Mouse (Mus musculus) liver, adult 2 months (tissue): Measurements from ENCODE around the gene Adap1. TPM values are rescaled to one million over a fixed set of nuclear protein-coding genes. Genes with fewer than 3 reads are reported as not detected.

Experiments
- DNase-seq: peaks from one replicate; pipeline ENCODE4 v3.0.0-alpha.2; 2011; ENCODE audit warnings: low read depth, low spot score; ENCODE audit errors: extremely low read depth
- H3K27ac ChIP-seq: fragments of 200-500 bp; replicated peaks from 2 replicates; pipeline ENCODE4 v1.5.1; 2012; ENCODE audit warnings: low read depth, mild to moderate bottlenecking, control low read depth, inconsistent platforms, low read length; ENCODE audit not compliant: insufficient read depth
- H3K27me3 ChIP-seq: fragments of 200-500 bp; 2 replicates; pipeline ENCODE4 v1.6.1; 2012; ENCODE audit warnings: mild to moderate bottlenecking, moderate library complexity, low read length, inconsistent platforms; ENCODE audit not compliant: control insufficient read depth, insufficient read depth
- H3K36me3 ChIP-seq: fragments of 200-500 bp; 2 replicates; pipeline ENCODE4 v1.6.1; 2012; ENCODE audit warnings: low read length, inconsistent platforms; ENCODE audit not compliant: control insufficient read depth, insufficient read depth
- H3K4me1 ChIP-seq: fragments of 200-500 bp; 2 replicates; pipeline ENCODE4 v1.6.1; 2011; ENCODE audit warnings: low read length; ENCODE audit not compliant: control insufficient read depth, insufficient read depth
- H3K4me3 ChIP-seq: fragments of 200-500 bp; 2 replicates; pipeline ENCODE4 v1.5.1; 2011; ENCODE audit warnings: low read depth, mild to moderate bottlenecking, control low read depth, low read length, moderate library complexity; ENCODE audit not compliant: insufficient read depth
- H3K79me2 ChIP-seq: fragments of 200-500 bp; 2 replicates; pipeline ENCODE4 v1.6.1; 2012; ENCODE audit warnings: inconsistent platforms, mild to moderate bottlenecking, low read length, moderate library complexity; ENCODE audit not compliant: control insufficient read depth, insufficient read depth
- H3K9ac ChIP-seq: fragments of 200-500 bp; 2 replicates; pipeline ENCODE4 v1.6.1; 2012; ENCODE audit warnings: low read depth, mild to moderate bottlenecking, control low read depth, inconsistent platforms, low read length
- CTCF ChIP-seq: fragments of 200-500 bp; IDR thresholded peaks from 2 replicates; pipeline ENCODE4 v1.5.1; 2011; ENCODE audit warnings: low read depth, low read length, control low read depth
- POLR2A ChIP-seq: fragments of 200-500 bp; IDR thresholded peaks from 2 replicates; pipeline ENCODE4 v1.6.1; 2011; ENCODE audit warnings: low read length, control low read depth; ENCODE audit not compliant: insufficient read depth; ENCODE audit errors: extremely low read depth
- WGBS: fragments of 180-500 bp; shearing (Covaris S2); methylation state at CpG from one replicate; pipeline ENCODE4 v1.1.7; 2018; 5-methylcytosine and 5-hydroxymethylcytosine counted together
- polyA plus RNA-seq: library from polyadenylated mRNA; depleted of rRNA; stranded (reverse); fragments of >200 nt; gene quantifications from 2 replicates; pipeline ENCODE4 v1.2.3, GENCODE M21; 2012; rRNA removed
- total RNA-seq: library from RNA; depleted of rRNA; stranded (reverse); fragments of >200 nt; gene quantifications from 2 replicates; pipeline ENCODE4 v1.2.3, GENCODE M21; 2014; rRNA removed

Gene Adap1
- total RNA-seq = 1.5 TPM in 2 replicates
- 0.60 and 1.3 TPM in 2 replicates for polyA plus RNA-seq

DNA sequence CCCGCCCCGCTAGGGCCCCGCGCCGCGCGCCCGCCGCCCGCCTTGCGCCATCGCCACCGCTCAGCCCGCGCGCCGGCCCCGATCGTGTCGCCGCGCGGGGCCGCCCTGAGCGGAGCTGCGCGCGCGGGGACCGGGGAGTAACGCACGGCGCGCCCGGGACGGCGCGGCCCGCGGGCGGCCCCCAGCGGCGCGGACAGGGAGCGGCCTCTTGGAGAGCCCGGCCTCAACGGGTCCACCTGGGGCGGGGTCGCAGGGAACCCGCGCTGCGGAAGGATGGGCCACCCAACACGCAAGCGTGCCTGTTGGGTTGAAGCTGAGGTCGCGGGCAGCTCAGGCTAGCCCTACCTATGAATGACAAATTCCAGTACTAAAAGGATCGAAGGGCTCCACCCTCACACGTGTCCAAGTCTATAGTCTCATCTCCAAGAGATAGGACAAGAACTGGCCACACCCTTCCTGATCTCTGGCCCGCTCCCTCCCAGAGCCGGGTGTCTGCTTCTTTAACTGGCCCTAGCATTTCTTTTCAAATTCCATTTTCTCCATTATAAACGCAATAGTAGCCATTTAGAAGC is at the start of gene Adap1:
Gene Adap1 (minus strand): TSS at position 228 of the 572 bp plus-strand sequence.
- WGBS = 5% methylated on average over 60 of the region's 61 CpGs
- H3K36me3 ChIP-seq = no peaks in the 10 kb centered on the region
- H3K27me3 ChIP-seq = peaks cover 4% of the 10 kb centered on the region; the same call in 1 of the 2 replicates
- H3K4me1 ChIP-seq = no peaks in the 10 kb centered on the region
- peak within 1 kb of the TSS; percentile 20 for H3K4me3 ChIP-seq
- TF ChIP-seq POLR2A = no peak
- TF ChIP-seq CTCF = peak; percentile 66
- no peak for DNase-seq
- no peak within 1 kb of the TSS for H3K27ac ChIP-seq
- no peaks in the 10 kb centered on the region for H3K79me2 ChIP-seq
- H3K9ac ChIP-seq = peak within 1 kb of the TSS; percentile 63

DNA sequence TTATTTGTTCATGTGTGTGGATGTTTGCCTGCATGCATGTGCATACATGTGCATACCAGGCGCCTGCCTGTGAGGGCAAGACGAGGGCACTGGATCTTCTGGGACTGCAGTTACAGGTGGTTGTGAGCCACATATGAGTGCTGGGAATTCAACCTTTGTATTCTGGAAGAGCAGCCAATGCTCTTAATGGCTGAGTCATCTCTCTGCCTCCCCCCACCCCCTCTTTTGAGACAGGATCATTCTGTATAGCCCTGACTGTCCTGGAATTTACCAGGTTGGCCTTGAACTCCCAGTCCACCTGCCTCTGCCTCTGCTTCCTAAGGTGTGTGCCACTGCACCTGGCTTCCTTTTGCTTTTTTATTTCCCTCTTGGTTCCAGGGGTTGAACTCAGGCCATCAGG is 49.4 kb upstream of the Adap1 start:
- TF ChIP-seq POLR2A (no peak), CTCF (no peak)
- Histone ChIP-seq H3K79me2 (peaks cover 3% of the 10 kb centered on the region; the same call in 1 of the 2 replicates), H3K36me3 (no peaks in the 10 kb centered on the region), H3K4me1 (peaks cover 55% of the 10 kb centered on the region), H3K27me3 (no peaks in the 10 kb centered on the region), H3K9ac (no peak overlapping the region), H3K4me3 (no peak overlapping the region), H3K27ac (peak overlapping the region; percentile 62)
- WGBS = 31% methylated on average over 2 of the region's 2 CpGs
- peak; percentile 72 for DNase-seq

DNA sequence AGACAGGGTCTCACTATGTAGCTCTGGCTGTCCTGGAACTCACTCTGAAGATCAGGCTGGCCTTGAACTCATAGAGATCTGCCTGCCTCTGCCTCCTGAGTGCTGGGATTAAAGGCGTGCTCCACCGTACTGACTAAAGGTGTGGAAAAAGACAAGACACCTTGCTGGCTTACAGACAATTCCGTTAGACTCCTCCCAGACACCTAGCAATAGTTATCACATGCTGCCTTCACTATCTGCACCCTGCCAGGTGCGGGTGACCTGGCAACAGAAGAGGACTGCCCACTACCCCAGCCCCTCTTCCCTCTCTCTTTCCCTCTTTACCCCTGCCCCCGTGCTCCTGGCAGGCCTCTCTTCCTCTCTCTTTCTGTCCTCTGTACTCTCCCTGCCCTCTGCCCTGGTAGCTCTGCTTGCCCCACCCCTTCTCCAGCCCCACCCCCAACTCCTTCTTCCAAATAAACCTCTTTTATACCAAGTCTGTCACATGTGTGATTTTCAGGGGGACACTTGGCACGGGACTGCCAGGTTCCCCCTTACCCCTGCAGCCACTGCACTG is 48.5 kb upstream of the Adap1 start:
- TF ChIP-seq CTCF = no peak
- no peak for TF ChIP-seq POLR2A
- Histone ChIP-seq H3K79me2 (peaks cover 3% of the 10 kb centered on the region; the same call in 1 of the 2 replicates), H3K27me3 (no peaks in the 10 kb centered on the region), H3K27ac (peak overlapping the region; percentile 89), H3K36me3 (no peaks in the 10 kb centered on the region), H3K4me3 (no peak overlapping the region), H3K9ac (peak overlapping the region; percentile 45), H3K4me1 (peaks cover 52% of the 10 kb centered on the region)
- peak; percentile 76 for DNase-seq
- 21% methylated on average over 6 of the region's 6 CpGs for WGBS

DNA sequence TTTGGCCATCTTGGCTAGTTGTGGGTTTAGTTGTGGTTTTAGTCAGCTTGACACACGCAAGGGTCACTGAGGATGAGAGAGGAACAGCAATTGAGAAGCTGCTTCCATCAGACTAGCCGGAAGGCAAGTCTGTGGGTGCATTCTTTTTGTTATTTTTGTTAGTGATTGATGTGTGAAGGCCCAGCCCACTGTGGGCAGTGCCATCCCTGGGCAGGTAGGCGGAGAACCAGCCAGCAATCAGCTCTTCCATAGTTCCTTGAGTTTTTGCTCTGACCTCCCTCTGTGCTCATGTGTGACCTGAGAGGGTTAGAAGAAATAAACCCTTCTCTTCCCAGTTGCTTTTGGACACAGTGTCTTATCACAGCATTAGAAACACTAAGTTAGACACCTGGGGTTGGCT is 47.7 kb upstream of the Adap1 start:
- Histone ChIP-seq H3K4me1 (peaks cover 53% of the 10 kb centered on the region), H3K9ac (no peak overlapping the region), H3K27ac (peak overlapping the region; percentile 77), H3K27me3 (no peaks in the 10 kb centered on the region), H3K36me3 (no peaks in the 10 kb centered on the region), H3K79me2 (peaks cover 3% of the 10 kb centered on the region; the same call in 1 of the 2 replicates), H3K4me3 (no peak overlapping the region)
- TF ChIP-seq POLR2A = no peak
- TF ChIP-seq CTCF = no peak
- 34% methylated on average over 3 of the region's 3 CpGs for whole genome bisulfite sequencing
- peak; percentile 65 for DNase-seq

DNA sequence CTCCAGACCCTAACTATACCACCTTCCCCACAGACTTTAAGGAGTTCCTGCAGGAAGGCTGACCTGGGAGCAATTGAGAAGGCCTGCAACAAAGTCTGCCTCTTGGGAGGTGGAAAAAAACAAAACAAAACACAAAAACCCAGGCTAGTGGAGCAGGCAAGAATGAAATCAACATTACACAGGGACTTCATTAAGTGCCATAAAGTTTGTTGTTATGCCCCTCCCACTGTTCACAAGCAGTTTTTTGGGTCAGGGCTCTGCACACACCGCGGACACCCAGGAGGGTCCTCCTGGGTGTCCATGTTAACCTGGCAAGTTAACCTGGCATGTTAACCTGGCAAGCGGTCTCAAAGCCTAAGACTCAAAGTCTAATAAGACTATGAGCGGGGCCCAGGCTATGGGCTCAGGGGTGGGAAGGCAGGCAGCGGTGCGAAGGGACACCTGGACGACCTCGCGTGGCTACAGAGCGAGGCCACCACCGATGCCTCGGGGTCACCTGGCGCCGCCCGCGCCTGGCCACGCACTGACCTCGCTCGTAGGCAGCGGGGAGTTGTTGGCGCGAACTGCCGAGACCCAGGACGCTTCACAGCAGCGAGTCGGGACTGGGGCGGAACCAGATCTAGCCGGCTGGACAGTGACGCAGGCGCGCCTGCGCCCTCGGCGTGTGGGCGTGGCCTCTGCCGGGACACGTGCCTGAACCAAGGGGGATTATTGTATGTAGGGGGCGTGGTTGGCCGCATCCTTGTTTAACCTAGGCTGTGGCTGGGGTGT is 46.4 kb upstream of the Adap1 start:
- H3K27me3 ChIP-seq = no peaks in the 10 kb centered on the region
- under 1% methylated on average over 39 of the region's 39 CpGs for WGBS
- peak overlapping the region; percentile 68 for H3K9ac ChIP-seq
- H3K27ac ChIP-seq = peak overlapping the region; percentile 77
- peaks cover 3% of the 10 kb centered on the region; the same call in 1 of the 2 replicates for H3K79me2 ChIP-seq
- TF ChIP-seq CTCF (no peak; the same call in 1 of the 2 replicates), POLR2A (peak; percentile 93)
- H3K4me3 ChIP-seq = peak overlapping the region; percentile 52
- DNase-seq = peak; percentile 91
- peaks cover 62% of the 10 kb centered on the region for H3K4me1 ChIP-seq
- no peaks in the 10 kb centered on the region for H3K36me3 ChIP-seq

DNA sequence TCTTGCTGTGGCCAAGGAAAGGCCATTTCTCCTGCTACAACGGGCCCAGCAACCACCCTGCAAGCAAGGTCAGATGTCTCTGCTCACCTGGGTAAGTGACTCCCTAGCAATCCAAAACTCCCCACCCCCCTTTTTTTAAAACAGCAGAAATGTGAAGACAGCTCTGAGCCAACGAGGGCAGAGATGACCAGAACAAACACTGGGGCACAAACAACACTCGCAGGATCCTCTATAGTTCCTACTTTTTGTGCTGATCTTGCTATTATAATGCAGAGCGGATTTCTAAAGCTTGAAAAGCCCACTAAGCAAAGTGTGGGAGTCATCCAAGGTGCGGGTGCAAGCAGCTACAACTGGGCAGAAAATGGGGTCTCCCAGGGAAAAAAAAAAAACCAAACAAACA is 45.7 kb upstream of the Adap1 start:
- Histone ChIP-seq H3K4me1 (peaks cover 67% of the 10 kb centered on the region), H3K27ac (peak overlapping the region; percentile 77), H3K4me3 (no peak overlapping the region; the same call in 1 of the 2 replicates), H3K9ac (peak overlapping the region; percentile 68), H3K79me2 (peaks cover 3% of the 10 kb centered on the region; the same call in 1 of the 2 replicates), H3K27me3 (no peaks in the 10 kb centered on the region), H3K36me3 (no peaks in the 10 kb centered on the region)
- WGBS = 14% methylated on average over 5 of the region's 5 CpGs
- DNase-seq = peak; percentile 74
- 0 out of 2 replicates have a peak, but pooled peaks have one; percentile 5 for TF ChIP-seq POLR2A
- TF ChIP-seq CTCF = no peak
